Comparison of ENCODE assay signal across 20 mouse cellular contexts in the genomic region with DNA sequence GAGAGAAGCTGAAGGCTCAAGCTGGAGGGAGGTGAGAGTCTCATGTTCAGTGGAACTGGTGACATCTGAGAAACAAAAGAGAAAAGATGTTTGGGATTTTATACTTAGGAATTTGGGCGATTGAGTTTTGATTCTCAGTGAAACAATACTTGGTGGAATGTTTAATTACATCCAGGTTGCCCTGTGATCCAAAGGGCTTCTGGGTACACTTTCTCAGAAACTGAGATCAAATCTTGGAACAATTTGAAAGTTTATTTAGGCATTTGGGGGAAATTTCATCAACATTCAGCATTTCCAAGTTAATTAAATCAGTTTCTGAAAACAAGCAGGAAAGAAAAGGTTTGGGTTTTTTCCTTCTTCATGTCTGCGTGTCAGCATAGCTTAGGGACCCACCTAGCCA.
DNase-seq lines count a peak whose midpoint lies in the region; ATAC-seq and TF ChIP-seq lines count a peak whose summit lies in the region.
"Had no signal": no experiment of that assay in that cellular context is flagged by ENCODE, and none has a peak within 500 bp of the region (broad histone marks: within the 10 kb centered on the region; RNA-seq: fewer than 3 reads in every experiment).

No protein-coding gene starts in this region.

- 53% methylated on average over 2 of the region's 2 CpGs for WGBS in kidney, adult 2 months

- intact Hi-C loops in heart, postnatal 10 days (cut with DNase I), result no loop called here

- peak; percentile 9 for ATAC-seq in inflammation-experienced regulatory T-cells, adult 6 months
- ATAC-seq: activated CD4-positive, CD25-positive, alpha-beta regulatory T cell, adult 4 months; forebrain, embryonic 13.5 days; forebrain, embryonic 15.5 days; forebrain, postnatal 0 days; Patski had no signal

- H3K4me3 ChIP-seq in kidney, adult 2 months (ENCODE audit: insufficient read depth, low read depth, low read length), result no peak overlapping the region
- H3K4me3 ChIP-seq in CH12.LX (replicated peaks in 1 of 3; ENCODE audit: low read depth in 2 of 3, low read length in 2 of 3, poor library complexity in 1 of 3), result no peak overlapping the region
- H3K4me3 ChIP-seq: embryonic facial prominence, embryonic 12.5 days; forebrain, embryonic 13.5 days; forebrain, embryonic 15.5 days had no signal

- no peaks in the 10 kb centered on the region for H3K36me3 ChIP-seq in kidney, adult 2 months (ENCODE audit: control insufficient read depth, insufficient read depth, low read length)
- no peaks in the 10 kb centered on the region for H3K36me3 ChIP-seq in CH12.LX (replicated peaks in 1 of 2; ENCODE audit: control insufficient read depth in 1 of 2, insufficient read depth in 1 of 2, low read length in 1 of 2)
- H3K36me3 ChIP-seq: embryonic facial prominence, embryonic 12.5 days; forebrain, embryonic 15.5 days; G1E had no signal

- dilution Hi-C loops in CH12.LX (cut with MboI; ENCODE audit: extremely low pct_ligation_motif_present, extremely low pct_unique_long_range_greater_than_20kb, low sequenced_read_pairs), result no loop called here

- H3K27me3 ChIP-seq in kidney, adult 2 months (replicated peaks; ENCODE audit: control insufficient read depth, insufficient read depth, low read length), result no peaks in the 10 kb centered on the region
- no peaks in the 10 kb centered on the region for H3K27me3 ChIP-seq in CH12.LX (replicated peaks)
- H3K27me3 ChIP-seq: embryonic facial prominence, embryonic 12.5 days; forebrain, embryonic 13.5 days; forebrain, embryonic 15.5 days; Patski had no signal

- in situ Hi-C loops in CH12.LX (cut with MboI; ENCODE audit: low pct_ligation_motif_present, low pct_unique_long_range_greater_than_20kb, low sequenced_read_pairs), result loop anchor here (5.0 to 10.0 kb wide), 2 partner anchors 177 to 425 kb away; no protein-coding TSS in a partner anchor

- H3K4me1 ChIP-seq in kidney, adult 2 months (ENCODE audit: control insufficient read depth, insufficient read depth, low read length), result peaks cover 14% of the 10 kb centered on the region; the same call in 1 of the 2 replicates
- peaks cover 17 to 58% of the 10 kb centered on the region in 2 experiments for H3K4me1 ChIP-seq in CH12.LX (ENCODE audit: control insufficient read depth in 1 of 2, insufficient read depth in 2 of 2)

- no peaks in the 10 kb centered on the region for H3K9me3 ChIP-seq in CH12.LX (replicated peaks; ENCODE audit: low read length)
- H3K9me3 ChIP-seq: embryonic facial prominence, embryonic 12.5 days; forebrain, embryonic 13.5 days; forebrain, embryonic 15.5 days; G1E had no signal

- H3K79me2 ChIP-seq in CH12.LX (replicated peaks; ENCODE audit: control insufficient read depth, extremely low read depth, insufficient read depth, poor library complexity, severe bottlenecking), result no peaks in the 10 kb centered on the region

- TF ChIP-seq EP300 in CH12.LX (IDR thresholded peaks at IDR 0.05; ENCODE audit: low read length), result no peak

- TF ChIP-seq RAD21 in CH12.LX (IDR thresholded peaks at IDR 0.05; ENCODE audit: low read depth, low read length), result no peak

- no peak for TF ChIP-seq POLR2A in kidney, adult 2 months (IDR thresholded peaks at IDR 0.05; ENCODE audit: low read depth, low read length)
- no peak for TF ChIP-seq POLR2A in CH12.LX (IDR thresholded peaks at IDR 0.05; ENCODE audit: low read depth, low read length)

- peak overlapping the region; percentile 50; the same call in 1 of the 2 replicates for H3K27ac ChIP-seq in kidney, adult 2 months (ENCODE audit: insufficient read depth, low read depth, low read length)
- peak overlapping the region; percentile 27 for H3K27ac ChIP-seq in CH12.LX (ENCODE audit: insufficient read depth, low read depth)
- H3K27ac ChIP-seq: embryonic facial prominence, embryonic 12.5 days; forebrain, embryonic 13.5 days; forebrain, embryonic 15.5 days had no signal

- peak; percentile 73 for DNase-seq in kidney, adult 2 months
- no peak for DNase-seq in kidney, postnatal 10 days
- no peak for DNase-seq in CH12.LX (ENCODE audit: extremely low read depth)
- no peak for DNase-seq in heart, postnatal 10 days
- DNase-seq: adrenal gland, adult 8-10 months; adrenal gland, postnatal 14 days; adrenal gland, postnatal 36 days; cerebellum, adult 11-12 months; cerebellum, adult 2 months; cerebellum, adult 9-10 months; cerebellum, postnatal 10 days; cerebellum, postnatal 25 days; forebrain, postnatal 0 days had no signal

- no peak overlapping the region for H3K9ac ChIP-seq in CH12.LX (ENCODE audit: insufficient read depth, low read depth)
- H3K9ac ChIP-seq: embryonic facial prominence, embryonic 12.5 days; forebrain, embryonic 13.5 days; forebrain, embryonic 15.5 days; forebrain, postnatal 0 days had no signal

- H3K4me2 ChIP-seq in CH12.LX (ENCODE audit: insufficient read depth, low read depth, poor library complexity, severe bottlenecking), result peak overlapping the region; percentile 93; the same call in 1 of the 2 replicates
- H3K4me2 ChIP-seq: embryonic facial prominence, embryonic 12.5 days; forebrain, embryonic 13.5 days; forebrain, embryonic 15.5 days had no signal

- TF ChIP-seq CTCF in kidney, adult 2 months (conservative IDR thresholded peaks at IDR 0.05; ENCODE audit: insufficient read depth, insufficient read length, low read depth, low read length), result no peak
- no peak for TF ChIP-seq CTCF in CH12.LX (conservative IDR thresholded peaks at IDR 0.05 in 1 of 2, IDR thresholded peaks at IDR 0.05 in 1 of 2; ENCODE audit: low read depth in 2 of 2, low read length in 2 of 2)

TF ChIP-seq in CH12.LX, 34 proteins besides CTCF, POLR2A, EP300 and RAD21:
- no peak for TF ChIP-seq USF1 (IDR thresholded peaks at IDR 0.05; ENCODE audit: low read depth, low read length)
- TF ChIP-seq MXI1 (IDR thresholded peaks at IDR 0.05; ENCODE audit: low read depth, low read length), result 0 out of 2 replicates have a peak, but pooled peaks have one; percentile 19
- no peak for TF ChIP-seq E2F4 (IDR thresholded peaks at IDR 0.05; ENCODE audit: insufficient replicate concordance, low read depth, low read length)
- TF ChIP-seq MAX (IDR thresholded peaks at IDR 0.05; ENCODE audit: low read length), result 0 out of 2 replicates have a peak, but pooled peaks have one; percentile 11
- no peak for TF ChIP-seq ETS1 (conservative IDR thresholded peaks at IDR 0.05; ENCODE audit: low read depth, low read length)
- TF ChIP-seq HCFC1 (IDR thresholded peaks at IDR 0.05; ENCODE audit: low read depth, low read length), result 0 out of 2 replicates have a peak, but pooled peaks have one; percentile 5
